In the genomic region with DNA sequence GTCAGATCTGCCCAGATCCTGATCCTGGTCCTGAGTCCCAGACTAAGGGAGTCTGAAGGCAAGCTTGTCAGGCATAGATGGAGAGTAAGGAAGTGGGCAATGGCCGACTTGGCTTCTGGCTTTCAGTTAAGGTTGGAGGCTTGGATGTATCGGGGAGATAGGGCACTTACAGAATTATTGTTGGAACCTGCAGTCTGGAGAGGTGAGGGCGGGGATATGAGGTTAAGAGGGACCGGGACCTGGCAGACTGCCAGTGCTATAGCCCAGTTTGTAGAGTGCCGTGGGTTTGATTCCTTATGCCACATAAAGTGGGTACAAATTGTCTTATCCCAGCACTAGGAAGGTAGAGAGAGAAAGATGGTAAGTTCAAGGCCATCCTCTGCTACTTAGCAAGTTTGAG, we compare ENCODE assay signal across 24 mouse cellular contexts. TPM values are rescaled to one million over a fixed set of nuclear protein-coding genes. Genes with fewer than 3 reads are reported as not detected.
DNase-seq lines count a peak whose midpoint lies in the region; TF ChIP-seq lines count a peak whose summit lies in the region.
"Had no signal": no experiment of that assay in that cellular context is flagged by ENCODE, and none has a peak within 500 bp of the region (broad histone marks: within the 10 kb centered on the region; RNA-seq: fewer than 3 reads in every experiment).

No protein-coding gene starts in this region.

- TF ChIP-seq POLR2A in cerebellum, adult 2 months (IDR thresholded peaks at IDR 0.05; ENCODE audit: borderline replicate concordance, insufficient read depth, low read length), result no peak

- DNase-seq in cerebellum, adult 2 months, result no peak
- DNase-seq in cerebellum, adult 11 months, result no peak
- DNase-seq in heart, adult 11 months, result peak; percentile 87
- no peak for DNase-seq in heart, embryonic 10.5 days (ENCODE audit: low spot score)
- peak; percentile 33 to 36 for DNase-seq in cerebellum, postnatal 10 days
- no peak for DNase-seq in frontal cortex, postnatal 36 days (ENCODE audit: low spot score in 2 of 2)
- DNase-seq: adrenal gland, postnatal 10 days; adrenal gland, postnatal 36 days; B cell, adult 2 months; forebrain, postnatal 0 days; gastrocnemius, postnatal 25 days; heart, adult 2 months; kidney, adult 2 months had no signal

- H3K4me3 ChIP-seq in cerebellum, adult 2 months (replicated peaks; ENCODE audit: insufficient read depth, low read depth, low read length), result peak overlapping the region; percentile 57
- no peak overlapping the region for H3K4me3 ChIP-seq in heart, embryonic 10.5 days
- peak overlapping the region; percentile 77 for H3K4me3 ChIP-seq in E14TG2a.4 (replicated peaks; ENCODE audit: low read length)
- H3K4me3 ChIP-seq: embryonic facial prominence, embryonic 12.5 days; embryonic facial prominence, embryonic 15.5 days; heart, adult 2 months; hindbrain, embryonic 12.5 days; hindbrain, embryonic 15.5 days had no signal

- peak overlapping the region; percentile 47 for H3K27ac ChIP-seq in cerebellum, adult 2 months (ENCODE audit: insufficient read depth, low read length)
- H3K27ac ChIP-seq in heart, embryonic 10.5 days, result no peak overlapping the region
- H3K27ac ChIP-seq: embryonic facial prominence, embryonic 12.5 days; embryonic facial prominence, embryonic 15.5 days; heart, adult 2 months; hindbrain, embryonic 12.5 days; hindbrain, embryonic 15.5 days had no signal

- no peaks in the 10 kb centered on the region for H3K9me3 ChIP-seq in heart, embryonic 10.5 days
- no peaks in the 10 kb centered on the region for H3K9me3 ChIP-seq in E14TG2a.4 (ENCODE audit: low read length)
- H3K9me3 ChIP-seq: embryonic facial prominence, embryonic 12.5 days; embryonic facial prominence, embryonic 15.5 days; hindbrain, embryonic 12.5 days; hindbrain, embryonic 15.5 days had no signal

- whole genome bisulfite sequencing in cerebellum, adult 2 months, result 49% methylated on average over 5 of the region's 5 CpGs
- WGBS in heart, embryonic 10.5 days, result 93% methylated on average over 5 of the region's 5 CpGs

- peaks cover 41% of the 10 kb centered on the region for H3K36me3 ChIP-seq in heart, embryonic 10.5 days
- peaks cover 33% of the 10 kb centered on the region for H3K36me3 ChIP-seq in E14TG2a.4 (ENCODE audit: insufficient read depth, low read length)

- peaks cover 26% of the 10 kb centered on the region for H3K4me1 ChIP-seq in cerebellum, adult 2 months (ENCODE audit: control insufficient read depth, insufficient read depth, low read length)
- H3K4me1 ChIP-seq in heart, embryonic 10.5 days, result 0 out of 2 replicates have a peak, but pooled peaks cover 13% of the 10 kb centered on the region
- peaks cover 39% of the 10 kb centered on the region for H3K4me1 ChIP-seq in E14TG2a.4 (replicated peaks; ENCODE audit: low read depth, low read length)

- no peaks in the 10 kb centered on the region for H3K27me3 ChIP-seq in cerebellum, adult 2 months (ENCODE audit: control insufficient read depth, insufficient read depth, low read length)
- H3K27me3 ChIP-seq in heart, embryonic 10.5 days (ENCODE audit: insufficient read depth, poor library complexity, severe bottlenecking), result no peaks in the 10 kb centered on the region
- peaks cover 4% of the 10 kb centered on the region; the same call in 1 of the 2 replicates for H3K27me3 ChIP-seq in E14TG2a.4 (ENCODE audit: insufficient read depth, low read length)
- H3K27me3 ChIP-seq: embryonic facial prominence, embryonic 12.5 days; embryonic facial prominence, embryonic 15.5 days; hindbrain, embryonic 12.5 days; hindbrain, embryonic 15.5 days had no signal

- no peak for TF ChIP-seq CTCF in cerebellum, adult 2 months (IDR thresholded peaks at IDR 0.05; ENCODE audit: borderline replicate concordance, insufficient read depth, low read depth, low read length)
- TF ChIP-seq CTCF in E14TG2a.4 (conservative IDR thresholded peaks at IDR 0.05; ENCODE audit: low read length), result no peak

RNA-seq across cellular contexts. Expression of a gene that starts 3.6 kb away (rescaled TPM):
- polyA plus RNA-seq in cerebellum, adult 2 months (2012; rRNA removed), result 50.2 and 56.0 TPM in 2 replicates
- 39.3 and 39.5 TPM in 2 replicates for polyA plus RNA-seq in heart, embryonic 10.5 days (2016; fragmentation: Nextera tagmentation; extraction: Ambion mirVana)

RNA-seq across cellular contexts. Expression of a gene that starts 7.5 kb away (rescaled TPM):
- 40.0 and 46.6 TPM in 2 replicates for polyA plus RNA-seq in cerebellum, adult 2 months (2012; rRNA removed)
- polyA plus RNA-seq in heart, embryonic 10.5 days (2016; fragmentation: Nextera tagmentation; extraction: Ambion mirVana), result 10.4 and 15.1 TPM in 2 replicates
- polyA plus RNA-seq: activated CD4-positive, CD25-positive, alpha-beta regulatory T cell, adult 4 months had no signal

RNA-seq across cellular contexts. Expression of a gene that starts 14.1 kb away (rescaled TPM):
- 0.51 and 0.61 TPM in 2 replicates for polyA plus RNA-seq in cerebellum, adult 2 months (2012; rRNA removed)
- polyA plus RNA-seq in heart, embryonic 10.5 days (2016; fragmentation: Nextera tagmentation; extraction: Ambion mirVana), result 0.11 TPM in 1 of 2 replicates, not detected in the other
- polyA plus RNA-seq: forebrain, embryonic 14.5 days; heart, embryonic 11.5 days had no signal

RNA-seq across cellular contexts. Expression of a gene that starts 14.3 kb away (rescaled TPM):
- polyA plus RNA-seq in cerebellum, adult 2 months (2012; rRNA removed), result 0.47 and 0.82 TPM in 2 replicates
- polyA plus RNA-seq in heart, embryonic 10.5 days (2016; fragmentation: Nextera tagmentation; extraction: Ambion mirVana), result 0.12 and 0.24 TPM in 2 replicates
- polyA plus RNA-seq: heart, embryonic 14.5 days; intestine, postnatal 0 days had no signal

RNA-seq across cellular contexts. Expression of a gene that starts 24.1 kb away (rescaled TPM):
- 0.32 and 0.46 TPM in 2 replicates for polyA plus RNA-seq in cerebellum, adult 2 months (2012; rRNA removed)
- polyA plus RNA-seq in heart, embryonic 10.5 days (2016; fragmentation: Nextera tagmentation; extraction: Ambion mirVana), result 0.15 TPM in 1 of 2 replicates, not detected in the other
- polyA plus RNA-seq: activated CD4-positive, CD25-positive, alpha-beta regulatory T cell, adult 4 months; embryonic facial prominence, embryonic 15.5 days; heart, embryonic 11.5 days; heart, embryonic 14.5 days; heart, postnatal 0 days; hindbrain, embryonic 12.5 days; intestine, postnatal 0 days had no signal

Comparison
In these comparisons a context has a peak if more than half of its experiments do, and no peak if none do; other contexts are left out.
1. DNase-seq: peak in heart, adult 11 months (single experiment) and cerebellum, postnatal 10 days (2 of 2); none in cerebellum, adult 2 months (0 of 2), cerebellum, adult 11 months (single experiment), heart, embryonic 10.5 days (single experiment) and frontal cortex, postnatal 36 days (0 of 2).